Comparison of ENCODE assay signal across 12 mouse cellular contexts in genomic region chr5:150595366-150596016, GRCm38 (mm10). TPM values are rescaled to one million over a fixed set of nuclear protein-coding genes. Genes with fewer than 3 reads are reported as not detected.
A peak's percentile ranks its signal among the peaks of the same experiment; 100 is the strongest.
DNase-seq lines count a peak whose midpoint lies in the region; ATAC-seq lines count a peak whose summit lies in the region.
"Had no signal": no experiment of that assay in that cellular context is flagged by ENCODE, and none has a peak within 500 bp of the region (broad histone marks: within the 10 kb centered on the region; RNA-seq: fewer than 3 reads in every experiment).

No protein-coding gene starts in this region.

- no peak for ATAC-seq in heart, embryonic 12.5 days (ENCODE audit: insufficient number of reproducible peaks, low FRiP score)

- no peaks in the 10 kb centered on the region for H3K9me3 ChIP-seq in heart, embryonic 10.5 days
- no peaks in the 10 kb centered on the region for H3K9me3 ChIP-seq in heart, embryonic 12.5 days (replicated peaks)
- H3K9me3 ChIP-seq: midbrain, embryonic 13.5 days had no signal

- H3K4me1 ChIP-seq in heart, embryonic 10.5 days, result peaks cover 37% of the 10 kb centered on the region
- peaks cover 23% of the 10 kb centered on the region for H3K4me1 ChIP-seq in heart, embryonic 12.5 days (replicated peaks)

- H3K27me3 ChIP-seq in heart, embryonic 10.5 days (ENCODE audit: insufficient read depth, poor library complexity, severe bottlenecking), result peaks cover 51% of the 10 kb centered on the region
- peaks cover 29% of the 10 kb centered on the region for H3K27me3 ChIP-seq in heart, embryonic 12.5 days (replicated peaks)

- 0 out of 2 replicates have a peak overlapping the region, but pooled peaks have one; percentile 76 for H3K4me3 ChIP-seq in heart, embryonic 10.5 days
- no peak overlapping the region for H3K4me3 ChIP-seq in heart, embryonic 12.5 days

- H3K4me2 ChIP-seq in heart, embryonic 12.5 days, result no peak overlapping the region

- 51% methylated on average over 11 of the region's 11 CpGs for WGBS in heart, embryonic 10.5 days
- WGBS in heart, embryonic 12.5 days, result 55% methylated on average over 11 of the region's 11 CpGs

- H3K9ac ChIP-seq in heart, embryonic 12.5 days, result no peak overlapping the region

- no peak for DNase-seq in heart, embryonic 10.5 days (ENCODE audit: low spot score)
- peak; percentile 23 for DNase-seq in thymus, postnatal 4 days
- no peak for DNase-seq in thymus, postnatal 0 days (ENCODE audit: low spot score)
- DNase-seq in lung, postnatal 4 days, result peak; percentile 37 to 42
- DNase-seq in ovary, postnatal 14 days (ENCODE audit: low spot score), result no peak
- DNase-seq in cerebellum, postnatal 25 days, result no peak
- no peak for DNase-seq in cerebellum, adult 8-10 months
- DNase-seq: embryo, embryonic 11 days; layer of hippocampus, adult 9-11 months; right cerebral cortex, postnatal 14 days had no signal

- H3K36me3 ChIP-seq in heart, embryonic 10.5 days, result no peaks in the 10 kb centered on the region
- H3K36me3 ChIP-seq in heart, embryonic 12.5 days, result no peaks in the 10 kb centered on the region
- H3K36me3 ChIP-seq: midbrain, embryonic 13.5 days had no signal

- no peak overlapping the region for H3K27ac ChIP-seq in heart, embryonic 10.5 days
- H3K27ac ChIP-seq in heart, embryonic 12.5 days (ENCODE audit: poor library complexity, severe bottlenecking), result no peak overlapping the region
- H3K27ac ChIP-seq: midbrain, embryonic 13.5 days had no signal

RNA-seq across cellular contexts. Expression of gene N4bp2l1, which starts 1.5 kb away (rescaled TPM):
- 2.0 and 2.2 TPM in 2 replicates for polyA plus RNA-seq in heart, embryonic 10.5 days (2016; fragmentation: Nextera tagmentation; extraction: Ambion mirVana)
- polyA plus RNA-seq in heart, embryonic 12.5 days (2016; fragmentation: Nextera tagmentation; extraction: Ambion mirVana), result 2.7 and 2.8 TPM in 2 replicates
- polyA plus RNA-seq in thymus, postnatal 0 days (2015; fragmentation: Nextera tagmentation; extraction: Ambion mirVana), result 47.7 and 48.6 TPM in 2 replicates

Comparison
In these comparisons a context has a peak if more than half of its experiments do, and no peak if none do; other contexts are left out.
1. DNase-seq: peak in thymus, postnatal 4 days (single experiment) and lung, postnatal 4 days (2 of 2); none in heart, embryonic 10.5 days (single experiment), thymus, postnatal 0 days (single experiment), ovary, postnatal 14 days (single experiment), cerebellum, postnatal 25 days (0 of 2) and cerebellum, adult 8-10 months (single experiment).
2. RNA of gene N4bp2l1, which starts 1.5 kb away (polyA plus RNA-seq): 47.7 to 48.6 TPM in thymus, postnatal 0 days; 2.7 to 2.8 TPM in heart, embryonic 12.5 days and 2.0 to 2.2 TPM in heart, embryonic 10.5 days; every median in the first group is over 10 times any median in the second.